Mouse (Mus musculus): ENCODE measurements around the gene Slc10a6.

- TF ChIP-seq POLR2A (IDR thresholded peaks at IDR 0.05; ENCODE audit: extremely low read depth, insufficient read depth, low read length), result no peak
- no peak for TF ChIP-seq CTCF (IDR thresholded peaks at IDR 0.05; ENCODE audit: low read depth, low read length)
Observed at GRCm38 (mm10) chr5:103560546-103560945, 68.7 kb downstream of the Slc10a6 start.

All from liver, adult 2 months (tissue).